Mouse (Mus musculus) C2C12 (cell line): ENCODE data around the gene Lpar1.

ENCODE experiments used
- CTCF ChIP-seq: IDR thresholded peaks from one replicate; pipeline ENCODE4 v1.5.1; 2011; ENCODE audit not compliant: control insufficient read depth, insufficient read depth, insufficient read length
- FOSL1 ChIP-seq: IDR thresholded peaks from one replicate; pipeline ENCODE4 v1.8.0; 2011; ENCODE audit warnings: mild to moderate bottlenecking, low read length; ENCODE audit not compliant: poor library complexity, insufficient read depth, severe bottlenecking
- MAX ChIP-seq: IDR thresholded peaks from one replicate; pipeline ENCODE4 v1.6.1; 2011; ENCODE audit warnings: mild to moderate bottlenecking, control low read depth
- MYOG ChIP-seq: IDR thresholded peaks from one replicate; pipeline ENCODE4 v1.6.1; 2011; ENCODE audit not compliant: control insufficient read depth, insufficient read length; ENCODE audit errors: extremely low read depth

- TF ChIP-seq CTCF (no peak), MAX (no peak), FOSL1 (no peak), MYOG (no peak)
Observed at GRCm38 (mm10) chr4:58501012-58501777, 52.5 kb downstream of the Lpar1 start.
